Mouse (Mus musculus) cerebellum, adult 11 months (tissue): ENCODE results near the gene Prrt2.

Experiments used
- DNase-seq: peaks from one replicate; pipeline ENCODE4 v3.0.0; 2022

The Prrt2 gene

GRCm38 (mm10) chr7:127020901-127021562, at the start of gene Prrt2, which contains the start of gene Gm42742:
Gene Prrt2, minus strand, starts transcription at chr7:127021211.
Gene Gm42742, minus strand, starts transcription at chr7:127021097.
- peak; percentile 70 for DNase-seq

GRCm38 (mm10) chr7:127066317-127066716, 45.3 kb upstream of the Prrt2 start:
- DNase-seq: no peak

DNA sequence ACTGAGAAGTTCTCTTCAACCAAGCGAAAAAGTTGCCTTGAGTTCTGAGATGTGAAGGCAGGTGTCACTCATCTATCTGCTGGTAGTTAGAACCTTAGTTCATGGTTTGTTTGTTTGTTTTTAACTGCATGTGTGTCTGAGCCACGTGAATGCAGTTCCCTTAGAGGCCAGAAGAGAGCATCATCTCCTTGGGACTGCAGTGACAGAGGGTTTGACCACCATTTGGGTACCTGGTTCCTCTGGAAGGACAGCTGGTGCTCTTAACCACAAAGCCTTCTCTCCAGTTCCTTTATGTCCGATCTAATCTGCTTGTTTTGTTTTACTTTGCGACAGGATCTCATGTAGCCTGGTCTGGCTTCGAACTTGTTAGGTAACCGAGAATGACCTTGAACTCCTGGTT, 44.5 kb upstream of the Prrt2 start:
- DNase-seq: no peak

DNA sequence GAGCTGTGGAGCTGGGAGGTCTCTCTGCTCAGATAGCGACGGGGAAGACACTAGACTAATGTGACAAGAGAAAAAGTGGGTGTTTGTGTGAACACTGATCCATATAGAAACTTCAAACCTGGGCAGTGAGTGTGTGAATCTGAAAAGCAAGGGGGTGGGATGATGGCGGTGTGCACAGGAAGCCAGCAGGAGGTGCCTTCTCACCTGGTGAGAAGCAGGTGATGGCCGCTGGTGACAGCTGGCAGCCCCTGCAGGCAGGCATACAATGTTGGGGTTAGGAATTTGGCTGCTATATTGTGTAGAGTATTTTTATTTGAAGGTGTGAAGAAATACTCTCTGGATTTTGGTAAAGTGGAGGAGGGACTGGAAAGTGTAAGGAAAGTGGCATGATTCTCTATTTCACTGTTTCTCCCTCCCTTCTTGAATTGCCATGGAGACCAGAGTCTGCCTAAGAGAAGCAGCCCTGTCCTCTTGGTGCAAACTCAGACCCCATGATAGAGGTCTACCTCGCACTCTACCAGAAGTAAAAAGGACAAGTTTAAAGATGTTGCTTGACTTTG, 34.1 kb upstream of the Prrt2 start:
- DNase-seq: no peak

- peak; percentile 85 for DNase-seq
Observed at GRCm38 (mm10) chr7:127041851-127042672, 21.1 kb upstream of the Prrt2 start, which contains the start of gene Kif22. Gene Kif22, minus strand, starts transcription at chr7:127042471.

- no peak for DNase-seq
Observed at GRCm38 (mm10) chr7:127031244-127031643, 10.2 kb upstream of the Prrt2 start.

- no peak for DNase-seq
Observed at GRCm38 (mm10) chr7:127030172-127030571, 9.2 kb upstream of the Prrt2 start.

- DNase-seq: no peak
Observed at GRCm38 (mm10) chr7:127027885-127028284, 6.9 kb upstream of the Prrt2 start.

DNA sequence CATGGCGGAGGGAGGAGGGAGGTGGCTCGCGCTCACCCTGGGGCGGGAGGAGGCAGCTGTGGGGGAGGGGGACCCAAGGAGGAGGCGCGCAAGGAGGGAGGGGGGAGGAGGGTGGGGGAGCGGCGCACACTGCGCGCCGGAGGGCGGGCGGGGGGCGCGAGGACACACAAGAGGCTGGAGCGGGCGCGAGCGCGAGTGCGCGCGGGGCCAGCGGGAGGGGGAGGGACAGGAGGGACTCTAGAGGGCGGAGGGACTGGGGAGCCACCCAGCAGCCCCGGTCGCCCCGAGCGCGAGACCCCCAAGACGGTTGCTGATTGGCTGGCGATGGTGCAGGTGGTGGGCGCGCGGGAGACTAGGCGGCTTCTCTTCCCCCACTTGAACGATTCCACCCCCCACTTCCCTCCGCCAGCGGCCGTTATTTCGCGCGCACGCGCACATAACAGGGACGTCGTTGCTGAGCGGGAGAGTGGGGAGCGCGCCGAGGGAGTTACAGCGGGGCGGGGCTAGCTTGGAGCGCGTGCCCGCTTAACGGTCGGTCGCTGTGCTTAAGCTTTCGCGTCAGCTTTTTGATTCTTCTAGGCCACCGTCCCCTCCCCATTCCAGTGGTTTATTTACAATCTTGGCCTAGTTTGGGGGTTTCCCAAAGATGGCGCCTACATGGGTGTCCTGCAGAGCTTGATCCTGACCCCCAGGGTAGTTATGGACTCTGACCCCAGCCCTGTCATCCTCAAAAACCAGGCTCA, 6.1 kb upstream of the Prrt2 start, which contains the start of gene Maz:
Gene Maz, minus strand, starts transcription at position 54 of the 743 bp plus-strand sequence.
- DNase-seq: peak; percentile 100

- no peak for DNase-seq
Observed at GRCm38 (mm10) chr7:127026616-127026983, 5.6 kb upstream of the Prrt2 start.

DNA sequence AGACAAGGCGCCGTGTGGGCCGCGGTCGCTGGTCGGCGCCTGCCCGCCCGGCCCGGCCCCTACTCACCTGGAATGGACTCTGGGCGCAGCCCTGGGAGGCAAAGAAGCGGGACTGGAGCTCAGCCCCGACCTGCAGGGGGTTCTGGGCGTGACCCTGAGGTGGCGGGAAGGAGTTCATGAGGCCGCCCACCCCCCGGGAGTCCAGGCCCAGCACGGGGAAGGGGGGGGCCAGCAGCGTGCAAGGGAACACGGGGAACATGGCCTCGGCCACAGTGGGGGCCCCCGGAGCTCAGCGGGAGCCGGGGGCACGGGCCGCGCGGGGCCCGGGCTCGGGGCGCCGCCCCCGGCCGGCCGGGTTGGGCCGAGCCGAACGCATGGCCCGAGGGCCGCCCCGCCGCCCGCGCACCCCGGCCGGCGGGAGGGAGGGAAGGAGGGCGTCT, 5.2 kb upstream of the Prrt2 start:
- peak; percentile 84 for DNase-seq

DNA sequence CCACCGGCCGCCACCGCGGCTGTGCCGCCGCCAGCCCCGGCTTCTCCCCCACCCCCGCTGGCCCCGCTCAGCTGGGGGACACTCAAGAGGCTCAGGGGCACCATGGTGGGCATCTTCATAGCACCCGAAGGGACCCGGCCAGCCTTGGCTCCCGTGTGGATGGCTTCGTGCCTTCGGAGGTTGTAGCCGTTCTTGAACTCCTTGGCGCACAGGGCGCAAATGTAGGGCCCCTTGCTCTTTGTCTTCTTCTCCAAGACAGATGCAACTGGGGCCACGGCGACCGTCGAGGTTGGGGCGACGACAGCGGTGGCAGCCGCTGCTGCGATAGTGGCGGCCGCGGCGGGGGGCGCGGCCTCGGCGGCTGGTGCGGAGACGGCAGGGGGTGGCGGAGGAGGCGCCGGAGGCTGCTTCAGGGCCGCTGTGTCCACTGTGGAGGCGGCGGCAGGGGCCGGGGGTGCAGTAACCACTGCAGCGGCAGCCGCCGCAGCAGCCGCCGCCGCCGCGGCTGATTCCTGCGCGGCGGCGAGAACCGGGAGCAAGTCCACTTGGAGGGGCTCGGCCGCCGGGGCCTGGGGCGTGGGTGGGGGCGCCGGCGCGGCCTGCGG, 4.6 kb upstream of the Prrt2 start:
- no peak for DNase-seq

GRCm38 (mm10) chr7:127024755-127025555, 3.9 kb upstream of the Prrt2 start:
- peak; percentile 84 for DNase-seq

DNA sequence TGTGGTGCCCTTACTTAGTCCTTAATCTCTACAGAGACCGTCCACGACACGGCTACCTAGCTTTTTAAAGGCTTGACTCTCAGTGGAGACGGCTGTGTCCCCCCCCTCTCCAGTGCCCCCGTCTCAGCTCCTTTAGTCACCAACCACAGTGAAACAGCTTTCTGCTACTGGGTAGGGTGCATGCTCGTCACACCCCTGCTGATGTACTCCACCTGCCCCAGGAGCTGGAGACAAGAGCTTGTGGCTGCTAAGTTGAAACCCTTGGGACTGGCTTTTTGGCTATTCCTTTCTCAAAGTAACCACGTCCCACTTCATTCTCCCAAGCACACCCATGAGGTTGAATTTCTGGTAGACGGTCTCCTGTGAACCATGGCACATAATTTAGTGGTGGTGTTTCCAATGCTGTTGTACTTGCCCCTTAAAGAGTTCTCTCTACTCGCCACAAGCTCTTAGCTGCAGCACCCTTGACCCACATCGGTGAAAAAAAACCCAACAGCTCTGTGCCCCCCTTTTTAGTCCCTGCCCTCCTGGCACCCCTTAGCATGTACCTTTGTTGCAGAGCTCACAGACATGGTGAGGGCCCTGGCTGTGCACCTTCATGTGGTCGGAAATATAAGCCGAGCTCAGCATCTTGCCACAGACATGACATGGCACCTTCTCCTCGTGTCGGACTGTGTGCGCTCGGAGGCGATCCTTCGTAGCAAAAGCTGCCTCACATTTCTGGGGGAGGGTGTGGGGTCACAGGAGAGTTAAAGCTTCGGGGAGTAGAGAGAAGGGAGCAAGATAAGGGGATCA, 3.1 kb upstream of the Prrt2 start:
- no peak for DNase-seq

GRCm38 (mm10) chr7:127023272-127023691, 2.3 kb upstream of the Prrt2 start:
- peak; percentile 60 for DNase-seq

- peak; percentile 44 for DNase-seq
Observed at GRCm38 (mm10) chr7:127022528-127023271, 1.7 kb upstream of the Prrt2 start.

DNA sequence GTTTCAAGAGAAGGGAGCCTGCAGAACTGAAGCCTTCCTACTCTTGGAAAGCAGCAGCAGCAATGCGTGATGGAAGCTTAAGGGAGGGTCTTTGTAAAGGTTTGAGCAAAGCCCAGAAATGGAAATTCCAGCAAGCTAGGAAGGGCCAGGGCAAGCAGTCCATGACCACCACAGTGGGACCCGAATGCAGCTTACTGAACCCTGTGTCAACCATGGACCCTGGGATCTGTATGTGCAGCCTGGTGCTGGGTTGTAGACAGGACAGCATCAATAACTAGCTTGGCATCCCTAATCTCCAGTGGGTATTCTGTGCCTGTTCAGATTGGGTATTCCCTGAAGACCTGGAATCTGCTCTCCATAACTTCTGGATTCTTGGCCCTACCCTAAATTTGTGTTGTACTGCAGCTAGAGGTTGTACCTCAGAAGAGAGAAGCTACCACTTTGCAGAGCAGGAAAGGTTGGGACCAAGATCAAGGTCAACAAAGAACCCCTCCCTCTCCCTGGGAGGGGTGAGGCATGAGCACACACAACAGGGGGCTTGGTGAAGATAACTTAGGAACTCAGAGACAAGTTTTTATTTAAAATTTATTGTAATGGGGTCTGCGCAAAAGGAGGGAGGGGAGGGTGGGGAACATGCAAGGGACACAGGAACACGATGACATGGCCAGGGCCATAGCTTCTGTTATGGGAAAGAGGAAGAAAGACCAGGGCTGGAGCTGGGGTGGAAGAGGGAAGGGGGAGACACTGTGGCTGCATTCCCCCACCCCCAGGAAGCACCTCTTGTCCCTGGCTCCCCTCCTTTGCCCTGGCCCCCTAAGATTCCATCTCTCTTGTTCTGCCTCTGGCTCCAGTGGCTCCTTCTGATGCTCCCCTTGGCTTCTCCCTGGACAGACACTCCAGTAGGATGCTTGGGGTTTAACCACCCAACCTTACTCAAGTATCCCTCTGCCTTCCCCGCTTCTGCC, 834 bp upstream of the Prrt2 start:
- DNase-seq: no peak

GRCm38 (mm10) chr7:127020491-127020890, 520 bp downstream of the Prrt2 start:
- DNase-seq: no peak

DNA sequence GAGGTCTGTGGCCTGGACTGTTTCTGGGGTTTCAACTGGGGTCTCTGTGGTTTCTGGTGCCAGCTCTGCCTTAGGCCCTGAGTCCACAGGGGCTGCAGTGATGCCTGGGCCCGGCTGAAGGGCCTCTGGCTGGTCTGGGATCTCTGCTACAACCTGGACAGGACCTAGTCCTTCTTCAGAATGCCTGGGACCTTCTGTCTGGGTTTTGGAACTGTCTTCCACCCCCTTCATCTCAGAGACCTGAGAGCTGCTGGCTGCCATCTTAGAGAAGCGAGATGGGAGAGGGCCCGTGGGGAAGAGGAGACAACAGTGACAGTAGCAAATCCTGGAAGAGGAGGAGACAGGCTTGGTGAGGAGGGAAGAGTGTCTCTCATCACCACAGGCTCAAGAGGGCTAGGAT, 980 bp downstream of the Prrt2 start:
- peak; percentile 50 for DNase-seq
